Mouse (Mus musculus) heart, embryonic 16.5 days (tissue): ENCODE data around the gene Zbtb25. TPM values are rescaled to one million over a fixed set of nuclear protein-coding genes. Genes with fewer than 3 reads are reported as not detected.

ENCODE experiments used
- ATAC-seq: fragments of 200-750 bp; cut with Nextera tagmentation; replicated peaks from 2 replicates; pipeline ENCODE4 v1.8.0; 2017; ENCODE audit warnings: moderate number of reproducible peaks; ENCODE audit not compliant: insufficient read depth, low FRiP score; ENCODE audit errors: extremely low read depth
- H3K27ac ChIP-seq: fragments of 300-500 bp; sonication (generic); 2 replicates; pipeline ENCODE4 v1.5.1; 2014; ENCODE audit warnings: mild to moderate bottlenecking, low read length, control low read depth, moderate library complexity
- H3K27me3 ChIP-seq: fragments of 300-500 bp; sonication (generic); 2 replicates; pipeline ENCODE4 v1.6.1; 2014; ENCODE audit warnings: low read length, mixed read lengths; ENCODE audit not compliant: control insufficient read depth, insufficient read depth
- H3K36me3 ChIP-seq: fragments of 300-500 bp; sonication (generic); 2 replicates; pipeline ENCODE4 v1.6.1; 2014; ENCODE audit not compliant: control insufficient read depth, insufficient read depth
- H3K4me1 ChIP-seq: fragments of 300-500 bp; sonication (generic); 2 replicates; pipeline ENCODE4 v1.6.1; 2014; ENCODE audit warnings: low read length, mixed read lengths; ENCODE audit not compliant: control insufficient read depth, insufficient read depth
- H3K4me2 ChIP-seq: fragments of 300-500 bp; sonication (generic); 2 replicates; pipeline ENCODE4 v1.6.1; 2014; ENCODE audit warnings: low read depth, mild to moderate bottlenecking, control low read depth, low read length
- H3K4me3 ChIP-seq: fragments of 300-500 bp; sonication (generic); 2 replicates; pipeline ENCODE4 v1.5.1; 2014; ENCODE audit warnings: mild to moderate bottlenecking, control low read depth, low read length
- H3K9ac ChIP-seq: fragments of 300-500 bp; sonication (generic); 2 replicates; pipeline ENCODE4 v1.6.1; 2014; ENCODE audit warnings: low read length, control low read depth
- H3K9me3 ChIP-seq: fragments of 300-500 bp; sonication (generic); replicated peaks from 2 replicates; pipeline ENCODE4 v1.6.1; 2016; ENCODE audit warnings: low read length; ENCODE audit not compliant: control insufficient read depth
- WGBS: fragments of 180-500 bp; shearing (Covaris S2); extraction: QIAGEN DNeasy Blood & Tissue Kit; methylation state at CpG from one replicate; pipeline ENCODE4 v1.1.7; 2014; 5-methylcytosine and 5-hydroxymethylcytosine counted together
- polyA plus RNA-seq: library from polyadenylated mRNA; unstranded; fragments of >200 nt; fragmentation: Nextera tagmentation; extraction: Ambion mirVana; gene quantifications from 2 replicates; pipeline ENCODE4 v1.2.1, GENCODE M21; 2015

Gene Zbtb25
- polyA plus RNA-seq, 1 experiment from 2014 or later, result 13.3 TPM

DNA sequence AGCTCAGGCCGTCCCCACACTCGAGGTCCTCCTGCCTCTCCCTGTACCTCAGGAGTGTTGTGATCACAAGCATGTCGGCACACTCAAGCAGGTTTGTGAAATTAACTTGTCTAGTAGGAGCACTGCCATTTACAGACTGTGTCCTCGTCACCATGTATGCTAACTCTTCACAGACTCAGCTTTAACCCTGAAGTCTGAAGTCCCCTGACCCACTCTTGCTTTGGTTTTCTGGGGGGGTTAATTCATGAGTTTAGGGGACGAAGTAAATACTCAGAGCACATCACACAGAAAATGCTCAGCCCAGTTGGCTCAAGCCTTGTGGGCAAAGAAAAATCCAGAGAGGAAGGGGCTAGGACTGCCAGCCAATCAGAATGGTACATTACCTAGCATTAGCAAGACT, 33.8 kb downstream of the Zbtb25 start:
- no peak overlapping the region for H3K9ac ChIP-seq
- H3K27me3 ChIP-seq, result no peaks in the 10 kb centered on the region
- ATAC-seq, result no peak
- no peak overlapping the region for H3K4me3 ChIP-seq
- WGBS, result 65% methylated on average over 5 of the region's 5 CpGs
- H3K27ac ChIP-seq, result no peak overlapping the region
- H3K36me3 ChIP-seq, result no peaks in the 10 kb centered on the region; the same call in 1 of the 2 replicates
- H3K4me1 ChIP-seq, result 0 out of 2 replicates have a peak, but pooled peaks cover 3% of the 10 kb centered on the region
- no peak overlapping the region for H3K4me2 ChIP-seq
- H3K9me3 ChIP-seq, result no peaks in the 10 kb centered on the region

DNA sequence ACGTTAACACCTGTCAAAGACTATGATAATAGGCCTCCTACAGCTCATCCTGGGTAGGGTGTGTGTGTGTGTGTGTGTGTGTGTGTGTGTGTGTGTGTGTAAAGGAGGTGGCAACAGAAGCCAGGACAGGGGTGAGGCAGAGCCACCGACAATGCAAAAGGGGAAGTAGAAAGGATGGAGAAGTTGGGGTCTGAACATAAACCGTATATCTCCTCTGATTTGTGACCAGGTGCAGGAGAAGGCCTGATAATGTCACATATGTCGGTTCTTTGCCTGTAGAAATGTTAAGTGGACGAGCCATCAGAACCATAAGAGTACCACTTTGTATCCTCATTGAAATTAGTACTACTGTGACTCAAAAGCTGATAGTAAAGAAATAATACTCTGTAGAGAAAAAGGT, 35.7 kb downstream of the Zbtb25 start:
- Histone ChIP-seq H3K4me2 (no peak overlapping the region), H3K36me3 (no peaks in the 10 kb centered on the region; the same call in 1 of the 2 replicates), H3K4me3 (no peak overlapping the region), H3K9ac (no peak overlapping the region), H3K27me3 (no peaks in the 10 kb centered on the region), H3K27ac (no peak overlapping the region), H3K9me3 (no peaks in the 10 kb centered on the region), H3K4me1 (0 out of 2 replicates have a peak, but pooled peaks cover 3% of the 10 kb centered on the region)
- WGBS, result 83% methylated on average over 5 of the region's 5 CpGs
- ATAC-seq, result no peak

DNA sequence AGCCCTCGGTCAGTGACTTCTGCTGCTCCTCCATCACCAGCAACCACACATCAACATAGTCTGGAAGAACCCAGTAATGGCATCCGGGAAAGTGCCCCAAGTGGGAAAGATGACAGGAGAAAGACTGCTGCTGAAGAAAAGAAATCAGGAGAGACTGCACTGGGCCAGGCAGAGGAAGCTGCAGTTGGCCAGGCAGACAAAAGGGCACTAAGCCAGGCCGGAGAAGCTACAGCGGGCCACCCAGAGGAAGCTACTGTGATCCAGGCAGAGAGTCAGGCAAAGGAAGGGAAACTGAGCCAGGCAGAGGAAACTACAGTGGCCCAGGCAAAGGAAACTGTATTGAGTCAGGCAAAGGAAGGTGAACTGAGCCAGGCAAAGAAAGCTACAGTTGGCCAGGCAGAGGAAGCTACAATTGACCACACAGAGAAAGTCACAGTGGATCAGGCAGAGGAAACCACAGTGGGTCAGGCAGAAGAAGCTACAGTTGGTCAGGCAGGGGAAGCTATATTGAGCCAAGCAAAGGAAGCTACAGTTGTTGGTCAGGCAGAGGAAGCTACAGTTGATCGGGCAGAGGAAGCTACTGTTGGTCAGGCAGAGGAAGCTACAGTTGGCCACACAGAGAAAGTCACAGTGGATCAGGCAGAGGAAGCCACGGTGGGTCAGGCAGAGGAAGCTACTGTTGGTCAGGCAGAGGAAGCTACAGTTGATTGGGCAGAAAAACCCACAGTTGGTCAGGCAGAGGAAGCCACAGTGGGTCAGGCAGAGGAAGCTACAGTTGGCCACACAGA, 40.6 kb downstream of the Zbtb25 start:
- Histone ChIP-seq H3K4me2 (no peak overlapping the region), H3K9ac (no peak overlapping the region), H3K27me3 (no peaks in the 10 kb centered on the region), H3K4me3 (no peak overlapping the region), H3K9me3 (no peaks in the 10 kb centered on the region), H3K4me1 (peaks cover 2% of the 10 kb centered on the region; the same call in 1 of the 2 replicates), H3K36me3 (no peaks in the 10 kb centered on the region; the same call in 1 of the 2 replicates), H3K27ac (no peak overlapping the region)
- ATAC-seq, result no peak
- WGBS, result 80% methylated on average over 6 of the region's 6 CpGs

DNA sequence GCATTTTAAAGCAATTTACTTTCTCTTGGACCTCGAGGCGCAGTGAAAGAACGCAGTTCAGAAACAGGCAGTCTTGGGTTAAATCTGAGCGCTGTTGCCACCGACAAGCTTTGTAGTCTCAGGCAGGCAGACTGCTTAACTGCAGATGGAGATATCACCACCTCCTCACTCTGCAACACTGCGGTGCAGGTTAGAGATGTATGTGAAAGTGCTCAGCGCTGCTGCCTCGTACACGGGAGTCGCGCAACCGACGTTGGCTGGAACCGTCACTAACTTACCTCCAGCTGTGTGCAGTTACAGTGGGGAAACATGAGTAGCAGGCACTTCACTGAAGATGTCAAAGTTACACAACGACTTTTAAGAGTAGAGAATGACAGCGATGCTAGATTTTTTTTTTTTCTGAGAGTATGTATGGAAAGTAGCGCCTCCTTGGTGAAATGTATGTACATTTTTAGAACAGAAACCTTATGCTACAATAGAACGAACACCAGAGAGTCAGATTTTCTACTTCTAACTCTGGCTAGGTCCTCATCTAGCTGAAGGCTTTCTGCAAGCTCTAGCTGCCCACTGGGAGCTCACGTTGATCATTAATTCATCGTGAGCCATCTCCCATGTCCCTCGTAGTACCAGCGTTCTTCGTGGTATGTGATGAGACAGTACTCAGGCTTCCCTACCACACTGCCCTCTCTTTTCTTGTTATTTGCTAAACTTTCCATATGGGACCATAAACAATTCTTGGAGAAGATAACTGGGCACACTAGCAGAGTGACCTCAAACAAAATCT, 42.8 kb downstream of the Zbtb25 start:
- no peak overlapping the region for H3K27ac ChIP-seq
- no peak overlapping the region for H3K9ac ChIP-seq
- H3K4me2 ChIP-seq, result no peak overlapping the region
- H3K36me3 ChIP-seq, result no peaks in the 10 kb centered on the region; the same call in 1 of the 2 replicates
- no peak overlapping the region for H3K4me3 ChIP-seq
- ATAC-seq, result no peak
- peaks cover 2% of the 10 kb centered on the region; the same call in 1 of the 2 replicates for H3K4me1 ChIP-seq
- no peaks in the 10 kb centered on the region for H3K9me3 ChIP-seq
- H3K27me3 ChIP-seq, result no peaks in the 10 kb centered on the region
- 79% methylated on average over 23 of the region's 23 CpGs for WGBS

DNA sequence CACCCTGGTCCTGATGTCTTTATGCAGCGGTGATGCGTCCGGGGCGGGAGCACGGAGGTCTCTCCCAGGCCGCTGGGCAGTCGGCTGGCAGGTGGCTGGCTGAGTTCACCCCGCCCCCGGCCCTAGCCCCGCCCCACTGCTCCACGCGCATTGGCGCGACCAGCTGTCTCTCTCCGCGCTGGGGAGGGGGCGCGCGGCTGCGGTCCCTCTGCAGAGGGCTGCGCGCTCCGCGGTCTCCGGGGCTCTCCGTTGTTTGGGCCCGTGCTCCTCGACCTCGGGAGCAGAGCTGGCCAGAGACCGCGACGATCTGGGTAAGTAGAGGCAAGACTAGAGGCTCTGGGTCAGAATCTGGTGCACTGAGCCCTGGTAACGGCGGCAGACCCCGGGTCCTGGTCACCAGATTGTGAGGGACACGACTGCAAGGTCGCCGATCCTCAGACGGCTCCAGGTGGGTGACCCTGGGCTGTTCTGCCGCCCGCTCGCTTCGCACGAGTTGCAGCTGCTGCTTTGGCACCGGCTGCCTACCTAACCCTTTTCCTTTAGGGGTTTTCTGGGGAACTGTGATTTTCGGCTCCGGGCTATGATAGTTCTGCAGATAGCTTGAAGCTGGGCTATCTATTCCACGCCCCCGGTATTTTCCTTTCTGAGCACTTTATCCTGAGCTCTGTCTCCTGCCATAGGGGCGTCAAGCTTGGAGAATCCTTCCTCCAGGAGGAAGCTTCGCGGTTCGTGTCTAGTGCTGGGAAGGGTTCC, 44.5 kb downstream of the Zbtb25 start, which contains the start of gene Akap5:
Gene Akap5, plus strand, starts transcription at position 213 of the 753 bp plus-strand sequence.
- Histone ChIP-seq H3K4me3 (peak within 1 kb of the TSS; percentile 63), H3K4me1 (peaks cover 2% of the 10 kb centered on the region; the same call in 1 of the 2 replicates), H3K27me3 (no peaks in the 10 kb centered on the region), H3K9me3 (no peaks in the 10 kb centered on the region), H3K27ac (no peak within 1 kb of the TSS), H3K36me3 (0 out of 2 replicates have a peak, but pooled peaks cover 6% of the 10 kb centered on the region), H3K9ac (peak within 1 kb of the TSS; percentile 77), H3K4me2 (peak within 1 kb of the TSS; percentile 96)
- 1% methylated on average over 53 of the region's 53 CpGs for WGBS
- ATAC-seq, result peak; percentile 94

DNA sequence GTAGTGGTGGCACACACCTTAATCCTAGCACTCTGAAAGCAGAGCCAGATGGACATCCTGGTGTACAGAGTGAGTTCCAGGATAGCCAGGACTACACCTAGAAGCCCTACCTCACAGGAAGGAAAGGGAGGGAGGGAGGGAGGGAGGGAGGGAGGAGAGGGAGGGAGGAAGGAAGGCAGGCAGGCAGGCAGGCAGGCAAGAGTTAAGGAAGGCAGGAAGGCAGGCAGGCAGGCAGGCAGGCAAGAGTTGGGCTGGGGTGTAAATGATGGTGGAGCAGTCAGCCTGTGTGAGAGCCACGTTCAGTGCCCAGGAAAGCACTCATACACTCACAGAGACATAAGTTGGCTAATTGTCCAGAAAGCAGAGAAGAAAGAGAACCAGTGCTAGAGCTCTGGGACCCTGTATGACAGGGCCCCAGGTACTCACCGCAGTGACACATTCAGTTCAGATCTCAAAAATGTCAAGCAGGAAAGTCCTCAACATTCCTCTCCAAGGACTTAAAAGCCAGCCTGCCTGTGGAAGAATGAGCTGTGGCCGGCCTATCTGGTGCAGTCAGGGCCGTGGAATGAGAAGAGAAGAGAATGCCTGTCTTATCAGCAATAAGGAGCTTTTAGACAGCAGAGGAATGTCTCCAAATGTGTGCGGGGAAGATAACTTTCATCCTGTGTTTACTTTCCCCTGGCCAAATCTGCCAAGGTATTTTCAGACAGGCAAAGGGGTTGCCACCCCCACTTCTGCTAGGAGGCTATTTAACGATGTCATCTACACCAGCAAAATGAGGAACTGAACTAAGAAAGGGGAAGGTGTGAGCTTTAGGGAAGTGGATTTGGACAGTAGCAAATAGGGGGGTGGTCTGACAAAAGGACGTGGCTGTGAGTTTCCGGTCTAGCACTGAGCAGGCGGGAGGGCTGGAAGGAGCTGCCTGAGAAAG, 50.9 kb downstream of the Zbtb25 start:
- ATAC-seq, result peak; percentile 50
- Histone ChIP-seq H3K27me3 (no peaks in the 10 kb centered on the region), H3K27ac (peak overlapping the region; percentile 81), H3K9me3 (no peaks in the 10 kb centered on the region), H3K36me3 (peaks cover 18% of the 10 kb centered on the region), H3K9ac (peak overlapping the region; percentile 25; the same call in 1 of the 2 replicates), H3K4me2 (peak overlapping the region; percentile 36), H3K4me1 (peaks cover 17% of the 10 kb centered on the region), H3K4me3 (no peak overlapping the region)
- WGBS, result 15% methylated on average over 9 of the region's 9 CpGs

DNA sequence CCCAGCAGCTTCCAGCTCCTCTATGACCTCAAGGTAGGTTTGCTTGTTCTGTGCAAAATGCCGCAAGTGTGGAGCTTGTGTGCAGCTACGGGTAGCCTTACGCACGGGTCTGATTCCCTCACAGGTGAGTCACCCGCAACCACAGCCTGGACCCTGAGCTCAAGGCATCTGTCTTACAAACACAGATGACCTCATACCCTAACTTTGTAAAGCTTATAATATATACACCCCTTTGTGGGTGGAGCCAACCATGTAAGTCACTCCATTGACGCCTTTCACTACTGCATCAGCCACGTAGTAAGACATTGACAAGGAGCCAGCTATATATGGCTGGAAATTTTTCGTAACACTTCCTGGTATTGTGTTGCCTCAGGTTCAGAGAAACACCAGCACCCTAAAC, 57.5 kb downstream of the Zbtb25 start:
- no peak overlapping the region for H3K27ac ChIP-seq
- H3K4me2 ChIP-seq, result no peak overlapping the region
- H3K4me1 ChIP-seq, result peaks cover 16% of the 10 kb centered on the region
- H3K9ac ChIP-seq, result no peak overlapping the region
- ATAC-seq, result no peak
- no peaks in the 10 kb centered on the region for H3K27me3 ChIP-seq
- H3K9me3 ChIP-seq, result no peaks in the 10 kb centered on the region
- no peak overlapping the region for H3K4me3 ChIP-seq
- peaks cover 22% of the 10 kb centered on the region for H3K36me3 ChIP-seq
- WGBS, result 75% methylated on average over 8 of the region's 8 CpGs

DNA sequence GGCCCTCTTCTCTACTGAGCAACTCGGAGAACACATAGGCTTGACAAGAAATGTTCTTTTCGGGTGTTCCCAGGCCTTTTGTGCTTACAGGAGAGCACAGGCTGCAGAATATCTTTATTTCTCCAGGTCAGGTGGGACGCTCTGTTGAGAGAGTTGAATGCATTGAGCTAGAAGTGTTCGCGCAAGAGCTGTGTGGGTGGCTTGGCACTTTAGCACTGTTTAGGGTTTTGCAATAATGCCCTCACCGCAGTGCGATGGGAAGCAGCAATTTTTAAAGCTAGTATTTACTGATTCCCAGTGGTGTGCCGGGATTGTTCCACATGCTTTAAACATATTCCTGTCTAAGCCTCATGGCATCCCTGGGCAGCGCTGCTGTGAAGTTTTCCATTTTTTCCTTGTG, 58.2 kb downstream of the Zbtb25 start:
- Histone ChIP-seq H3K9me3 (no peaks in the 10 kb centered on the region), H3K27ac (no peak overlapping the region), H3K4me2 (no peak overlapping the region), H3K36me3 (peaks cover 20% of the 10 kb centered on the region), H3K4me3 (no peak overlapping the region), H3K9ac (no peak overlapping the region), H3K4me1 (peaks cover 20% of the 10 kb centered on the region), H3K27me3 (no peaks in the 10 kb centered on the region)
- no peak for ATAC-seq
- 89% methylated on average over 9 of the region's 9 CpGs for WGBS
